ENCODE assay signal across 22 mouse cellular contexts in the genomic region with DNA sequence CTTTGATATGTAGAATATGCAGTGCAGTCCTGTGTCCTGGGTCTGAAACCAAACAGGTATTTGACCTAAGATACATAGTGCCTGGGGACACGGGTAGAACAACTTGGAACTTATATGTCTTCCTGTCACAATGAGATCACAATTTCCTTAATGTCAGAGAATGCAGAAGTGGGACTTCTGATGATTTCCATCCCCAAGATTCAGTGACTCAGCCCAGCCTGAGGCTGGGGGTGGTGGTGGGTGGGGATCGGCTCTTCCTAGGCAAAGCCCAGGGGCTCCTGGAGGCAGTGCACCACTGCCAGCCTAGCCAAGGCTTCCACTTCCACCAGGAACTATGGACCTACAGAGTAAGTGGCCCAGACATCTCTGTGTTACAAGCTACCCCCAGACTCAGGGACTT.
"Had no signal": no experiment of that assay in that cellular context is flagged by ENCODE, and none has a peak within 500 bp of the region (broad histone marks: within the 10 kb centered on the region; RNA-seq: fewer than 3 reads in every experiment).

No protein-coding gene starts in this region.

- ATAC-seq: liver, postnatal 0 days; lung, postnatal 0 days; midbrain, embryonic 15.5 days had no signal

- H3K4me3 ChIP-seq: kidney, embryonic 15.5 days; limb, embryonic 12.5 days; limb, embryonic 15.5 days; midbrain, embryonic 12.5 days; midbrain, embryonic 15.5 days; myocyte; neural tube, embryonic 13.5 days had no signal

- H3K27ac ChIP-seq: kidney, embryonic 15.5 days; limb, embryonic 12.5 days; limb, embryonic 15.5 days; liver, embryonic 14.5 days; midbrain, embryonic 12.5 days; midbrain, embryonic 15.5 days; neural tube, embryonic 13.5 days; stomach, postnatal 0 days had no signal

- H3K27me3 ChIP-seq: midbrain, embryonic 15.5 days had no signal

- DNase-seq: kidney, adult 11 months; kidney, adult 8-10 months; kidney, postnatal 10 days; kidney, postnatal 36 days; left cerebral cortex, postnatal 4 days; liver, postnatal 0 days; lung, embryonic 14.5 days; retina, postnatal 1 day; right cerebral cortex, postnatal 25 days; spleen, adult 18-20 months; thymus, postnatal 25 days had no signal

- H3K4me2 ChIP-seq: kidney, embryonic 15.5 days; limb, embryonic 12.5 days; limb, embryonic 15.5 days; liver, embryonic 11.5 days; lung, embryonic 14.5 days; midbrain, embryonic 12.5 days; midbrain, embryonic 15.5 days; neural tube, embryonic 13.5 days had no signal

- H3K36me3 ChIP-seq: kidney, embryonic 15.5 days; limb, embryonic 12.5 days; limb, embryonic 15.5 days; midbrain, embryonic 12.5 days; midbrain, embryonic 15.5 days; neural tube, embryonic 13.5 days had no signal

- H3K4me1 ChIP-seq: kidney, embryonic 15.5 days; limb, embryonic 15.5 days; midbrain, embryonic 12.5 days; midbrain, embryonic 15.5 days; neural tube, embryonic 13.5 days had no signal

- H3K9ac ChIP-seq: kidney, embryonic 15.5 days; limb, embryonic 12.5 days; limb, embryonic 15.5 days; liver, embryonic 14.5 days; liver, postnatal 0 days; lung, embryonic 14.5 days; midbrain, embryonic 12.5 days; midbrain, embryonic 15.5 days; neural tube, embryonic 13.5 days had no signal

- H3K9me3 ChIP-seq: kidney, embryonic 15.5 days; limb, embryonic 12.5 days; limb, embryonic 15.5 days; midbrain, embryonic 12.5 days; midbrain, embryonic 15.5 days; neural tube, embryonic 13.5 days had no signal
